Mouse (Mus musculus): Measurements from ENCODE around the gene Unc119. TPM values are rescaled to one million over a fixed set of nuclear protein-coding genes. Genes with fewer than 3 reads are reported as not detected.
A peak's percentile ranks its signal among the peaks of the same experiment; 100 is the strongest.

Unc119 gene
- total and polyA plus RNA-seq, 2 experiments from 2014 or later: 79.6 to 141 TPM

- DNase-seq (ENCODE audit: low spot score): no peak
- WGBS: 89% methylated on average over 4 of the region's 4 CpGs
- H3K4me3 ChIP-seq (ENCODE audit: low read depth, low read length): no peak overlapping the region
- no peaks in the 10 kb centered on the region for H3K9me3 ChIP-seq (ENCODE audit: low read length)
- no peak overlapping the region for H3K4me2 ChIP-seq (ENCODE audit: low read depth, low read length, poor library complexity, severe bottlenecking)
- H3K9ac ChIP-seq (replicated peaks; ENCODE audit: low read length, poor library complexity, severe bottlenecking): no peak overlapping the region
- TF ChIP-seq CTCF (IDR thresholded peaks at IDR 0.05): no peak
- peaks cover 15% of the 10 kb centered on the region; the same call in 1 of the 2 replicates for H3K4me1 ChIP-seq (ENCODE audit: insufficient read depth, low read length)
- no peaks in the 10 kb centered on the region for H3K27me3 ChIP-seq (ENCODE audit: insufficient read depth, low read length)
- no peak overlapping the region for H3K27ac ChIP-seq (ENCODE audit: low read depth, low read length)
- ATAC-seq (ENCODE audit: low FRiP score): no peak
- H3K36me3 ChIP-seq (ENCODE audit: insufficient read depth, low read length): peaks cover 21% of the 10 kb centered on the region; the same call in 1 of the 2 replicates
Observed at GRCm38 (mm10) chr11:78349441-78350358, 6.4 kb downstream of the Unc119 start.

GRCm38 (mm10) chr11:78353081-78353480 lies 9.8 kb downstream of the Unc119 start:
- no peak for DNase-seq (ENCODE audit: low spot score)
- Histone ChIP-seq H3K9me3 (ENCODE audit: low read length) (no peaks in the 10 kb centered on the region), H3K36me3 (ENCODE audit: insufficient read depth, low read length) (peaks cover 17% of the 10 kb centered on the region; the same call in 1 of the 2 replicates), H3K4me3 (ENCODE audit: low read depth, low read length) (no peak overlapping the region), H3K27me3 (ENCODE audit: insufficient read depth, low read length) (no peaks in the 10 kb centered on the region), H3K9ac (replicated peaks; ENCODE audit: low read length, poor library complexity, severe bottlenecking) (no peak overlapping the region), H3K4me2 (ENCODE audit: low read depth, low read length, poor library complexity, severe bottlenecking) (no peak overlapping the region), H3K4me1 (ENCODE audit: insufficient read depth, low read length) (no peaks in the 10 kb centered on the region), H3K27ac (ENCODE audit: low read depth, low read length) (no peak overlapping the region)
- ATAC-seq (ENCODE audit: low FRiP score): no peak
- WGBS: 97% methylated on average over 1 of the region's 1 CpGs
- no peak for TF ChIP-seq CTCF (IDR thresholded peaks at IDR 0.05)

- Histone ChIP-seq H3K27ac (ENCODE audit: low read depth, low read length) (no peak overlapping the region), H3K4me1 (ENCODE audit: insufficient read depth, low read length) (no peaks in the 10 kb centered on the region), H3K4me3 (ENCODE audit: low read depth, low read length) (no peak overlapping the region), H3K36me3 (ENCODE audit: insufficient read depth, low read length) (0 out of 2 replicates have a peak, but pooled peaks cover under 1% of the 10 kb centered on the region), H3K4me2 (ENCODE audit: low read depth, low read length, poor library complexity, severe bottlenecking) (no peak overlapping the region), H3K27me3 (ENCODE audit: insufficient read depth, low read length) (no peaks in the 10 kb centered on the region), H3K9ac (replicated peaks; ENCODE audit: low read length, poor library complexity, severe bottlenecking) (no peak overlapping the region), H3K9me3 (ENCODE audit: low read length) (no peaks in the 10 kb centered on the region)
- 89% methylated on average over 6 of the region's 6 CpGs for WGBS
- ATAC-seq (ENCODE audit: low FRiP score) (no peak), DNase-seq (ENCODE audit: low spot score) (no peak)
- TF ChIP-seq CTCF (IDR thresholded peaks at IDR 0.05): no peak
Observed at GRCm38 (mm10) chr11:78354905-78355304, 11.6 kb downstream of the Unc119 start.

- H3K4me3 ChIP-seq (ENCODE audit: low read depth, low read length): no peak overlapping the region
- no peaks in the 10 kb centered on the region for H3K36me3 ChIP-seq (ENCODE audit: insufficient read depth, low read length)
- ATAC-seq (ENCODE audit: low FRiP score) (no peak), DNase-seq (ENCODE audit: low spot score) (peak; percentile 56)
- no peak overlapping the region for H3K4me2 ChIP-seq (ENCODE audit: low read depth, low read length, poor library complexity, severe bottlenecking)
- H3K9ac ChIP-seq (replicated peaks; ENCODE audit: low read length, poor library complexity, severe bottlenecking): no peak overlapping the region
- WGBS: 32% methylated on average over 4 of the region's 4 CpGs
- no peaks in the 10 kb centered on the region for H3K27me3 ChIP-seq (ENCODE audit: insufficient read depth, low read length)
- no peaks in the 10 kb centered on the region for H3K4me1 ChIP-seq (ENCODE audit: insufficient read depth, low read length)
- TF ChIP-seq CTCF (IDR thresholded peaks at IDR 0.05): peak; percentile 72
- no peaks in the 10 kb centered on the region for H3K9me3 ChIP-seq (ENCODE audit: low read length)
- H3K27ac ChIP-seq (ENCODE audit: low read depth, low read length): no peak overlapping the region
Observed at GRCm38 (mm10) chr11:78355471-78356238, 12.4 kb downstream of the Unc119 start.

- DNase-seq (ENCODE audit: low spot score) (no peak), ATAC-seq (ENCODE audit: low FRiP score) (no peak)
- H3K27ac ChIP-seq (ENCODE audit: low read depth, low read length): no peak overlapping the region
- no peaks in the 10 kb centered on the region for H3K36me3 ChIP-seq (ENCODE audit: insufficient read depth, low read length)
- TF ChIP-seq CTCF (IDR thresholded peaks at IDR 0.05): peak; percentile 62
- no peaks in the 10 kb centered on the region for H3K4me1 ChIP-seq (ENCODE audit: insufficient read depth, low read length)
- no peaks in the 10 kb centered on the region for H3K9me3 ChIP-seq (ENCODE audit: low read length)
- no peak overlapping the region for H3K4me2 ChIP-seq (ENCODE audit: low read depth, low read length, poor library complexity, severe bottlenecking)
- WGBS: 16% methylated on average over 22 of the region's 22 CpGs
- H3K9ac ChIP-seq (replicated peaks; ENCODE audit: low read length, poor library complexity, severe bottlenecking): no peak overlapping the region
- H3K4me3 ChIP-seq (ENCODE audit: low read depth, low read length): no peak overlapping the region
- H3K27me3 ChIP-seq (ENCODE audit: insufficient read depth, low read length): no peaks in the 10 kb centered on the region
Observed at GRCm38 (mm10) chr11:78358330-78359007, 15.2 kb downstream of the Unc119 start.

Data from midbrain, postnatal 0 days (tissue).